Mouse (Mus musculus) brain, embryonic 14.5 days (tissue): ENCODE measurements around the gene Tmprss2. TPM values are rescaled to one million over a fixed set of nuclear protein-coding genes. Genes with fewer than 3 reads are reported as not detected.

Experiments
- DNase-seq: peaks from one replicate; pipeline ENCODE4 v3.0.0-alpha.2; 2011; ENCODE audit warnings: low read depth
- CTCF ChIP-seq: fragments of 200-500 bp; IDR thresholded peaks from 2 replicates; pipeline ENCODE4 v1.5.1; 2012; ENCODE audit warnings: inconsistent platforms, mild to moderate bottlenecking, moderate library complexity, borderline replicate concordance; ENCODE audit not compliant: insufficient read depth, insufficient read length; ENCODE audit errors: extremely low read depth
- POLR2A ChIP-seq: fragments of 200-500 bp; IDR thresholded peaks from 2 replicates; pipeline ENCODE4 v1.6.1; 2012; ENCODE audit warnings: mild to moderate bottlenecking, inconsistent platforms, borderline replicate concordance; ENCODE audit not compliant: poor library complexity, insufficient read depth, insufficient read length, severe bottlenecking; ENCODE audit errors: extremely low read depth
- polyA plus RNA-seq: library from polyadenylated mRNA; depleted of rRNA; stranded (reverse); fragments of >200 nt; gene quantifications from 2 replicates; pipeline ENCODE4 v1.2.3, GENCODE M21; 2012; rRNA removed

Gene Tmprss2
- polyA plus RNA-seq, result 0.20 and 0.64 TPM in 2 replicates

- peak; percentile 3 for DNase-seq
- no peak for TF ChIP-seq CTCF
- TF ChIP-seq POLR2A, result no peak
Observed at GRCm38 (mm10) chr16:97610939-97611338, at the start of gene Tmprss2. TSS of gene Tmprss2 (minus strand) at chr16:97611195.

DNA sequence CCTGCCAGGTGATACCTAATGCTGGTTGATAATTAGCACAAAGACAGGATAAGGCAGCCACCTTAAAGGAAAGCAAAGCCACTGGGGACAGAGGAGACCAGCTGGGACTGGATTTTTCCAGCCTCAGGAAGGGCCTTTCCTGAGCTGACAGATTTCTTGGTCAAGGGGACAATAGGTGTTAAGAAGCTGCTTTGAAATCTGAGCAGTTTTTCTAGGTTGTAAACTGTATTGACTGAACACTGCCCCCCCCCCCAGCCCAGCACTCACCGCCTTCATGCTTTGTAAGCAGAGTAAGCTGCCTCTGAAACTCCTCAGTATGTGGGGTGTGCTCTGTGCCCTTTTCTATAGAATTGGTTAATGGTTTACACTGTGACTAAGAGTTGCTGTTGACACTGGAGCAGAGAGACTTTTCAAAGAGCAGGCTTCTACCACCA is 48.2 kb upstream of the Tmprss2 start:
- peak; percentile 54 for DNase-seq
- TF ChIP-seq POLR2A (no peak), CTCF (no peak)

DNA sequence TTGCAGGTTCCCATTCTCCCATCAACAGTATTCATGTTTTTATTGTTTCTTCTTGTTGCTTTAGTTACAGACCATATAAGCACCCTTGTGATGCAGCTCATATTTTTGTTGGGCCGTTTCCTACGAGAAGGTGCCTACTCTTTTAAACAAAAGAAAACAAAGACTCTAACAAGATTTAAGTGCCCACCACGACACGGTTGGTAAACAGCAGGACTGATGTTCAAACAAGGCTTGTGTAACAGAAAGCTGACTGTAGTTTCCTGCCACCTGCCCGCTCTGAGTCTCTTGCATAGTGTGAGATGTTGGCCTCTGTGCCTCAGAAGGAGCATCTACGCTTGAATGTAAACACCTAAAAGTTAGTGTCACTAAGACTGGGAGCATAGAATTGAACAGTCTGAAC is 47.5 kb upstream of the Tmprss2 start:
- TF ChIP-seq CTCF (no peak), POLR2A (no peak)
- no peak for DNase-seq

GRCm38 (mm10) chr16:97655800-97656199 is 44.8 kb upstream of the Tmprss2 start:
- DNase-seq, result no peak
- TF ChIP-seq CTCF (no peak), POLR2A (no peak)

- TF ChIP-seq CTCF, result no peak
- no peak for TF ChIP-seq POLR2A
- no peak for DNase-seq
Observed at GRCm38 (mm10) chr16:97649522-97650188, 38.7 kb upstream of the Tmprss2 start.

GRCm38 (mm10) chr16:97644681-97645080 is 33.7 kb upstream of the Tmprss2 start:
- TF ChIP-seq CTCF (no peak), POLR2A (no peak)
- DNase-seq, result no peak

DNA sequence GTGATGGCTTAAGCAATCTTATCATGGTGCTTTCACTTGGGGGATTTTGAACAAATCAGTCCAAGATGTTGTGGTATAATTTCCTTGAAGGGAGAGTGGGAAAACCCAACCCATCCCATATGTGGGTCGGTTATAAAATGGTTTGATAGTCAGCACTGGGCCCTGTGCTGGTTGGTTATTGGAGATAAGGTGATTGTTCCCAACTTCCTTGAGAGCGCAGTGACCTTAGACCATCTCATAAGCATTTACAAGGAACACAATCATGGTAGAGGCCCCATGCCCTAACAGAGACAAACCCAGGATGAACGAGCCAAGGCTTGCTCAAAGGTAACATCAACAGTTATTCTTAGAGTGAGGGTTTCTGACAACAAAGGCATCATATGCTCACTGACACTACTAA is 28.6 kb upstream of the Tmprss2 start:
- no peak for TF ChIP-seq POLR2A
- no peak for TF ChIP-seq CTCF
- no peak for DNase-seq

GRCm38 (mm10) chr16:97632880-97633484 is 22.0 kb upstream of the Tmprss2 start:
- no peak for TF ChIP-seq POLR2A
- no peak for TF ChIP-seq CTCF
- no peak for DNase-seq

GRCm38 (mm10) chr16:97623166-97623565 is 12.2 kb upstream of the Tmprss2 start:
- TF ChIP-seq CTCF (no peak), POLR2A (no peak)
- DNase-seq, result no peak

DNA sequence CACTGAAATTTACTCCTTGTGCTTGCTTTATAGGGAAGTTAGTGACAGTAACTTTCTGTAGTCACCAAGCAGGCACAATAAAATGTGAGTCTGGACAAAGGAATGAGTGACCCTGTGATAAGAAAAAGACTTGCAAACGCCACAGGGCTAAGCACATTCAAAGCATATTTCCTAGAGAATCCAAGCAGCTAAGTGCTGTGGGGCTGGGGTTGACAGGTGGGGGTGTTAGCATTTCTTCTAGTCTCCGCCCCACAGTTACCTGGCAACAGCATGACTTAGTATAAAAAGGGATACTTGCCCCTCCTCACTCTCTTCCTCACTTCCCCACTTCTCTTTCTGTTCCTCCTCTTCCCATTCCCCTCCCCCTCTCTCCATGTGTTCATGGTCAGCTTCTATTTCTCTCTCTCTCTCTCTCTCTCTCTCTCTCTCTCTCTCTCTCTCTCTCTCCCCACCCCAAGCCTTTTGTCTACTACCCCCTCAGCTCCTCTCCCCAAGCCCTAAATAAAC is 11.4 kb upstream of the Tmprss2 start:
- no peak for TF ChIP-seq POLR2A
- TF ChIP-seq CTCF, result no peak

DNA sequence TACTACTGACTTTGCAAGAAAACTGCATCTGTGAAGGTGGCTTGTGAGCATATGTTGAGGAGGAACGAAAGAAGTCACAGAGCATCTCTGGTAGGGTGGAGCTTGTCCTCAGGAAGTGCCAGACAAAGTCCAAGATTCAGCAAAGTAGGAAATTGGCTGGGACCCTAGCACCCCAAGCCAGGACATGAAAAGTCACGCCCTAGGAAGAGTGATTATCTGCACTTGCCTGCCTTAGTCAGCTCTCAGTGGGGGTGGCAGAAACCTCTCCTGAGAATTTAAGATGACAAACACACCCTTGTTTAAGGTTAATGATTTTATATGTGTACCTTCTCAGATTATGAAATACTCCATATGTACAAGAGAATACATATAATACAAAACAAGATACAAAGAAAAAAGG is 7.3 kb upstream of the Tmprss2 start:
- no peak for DNase-seq
- TF ChIP-seq POLR2A (no peak), CTCF (no peak)

More for the DNA sequence above, 11.4 kb upstream of the Tmprss2 start:
- DNase-seq, result no peak

DNA sequence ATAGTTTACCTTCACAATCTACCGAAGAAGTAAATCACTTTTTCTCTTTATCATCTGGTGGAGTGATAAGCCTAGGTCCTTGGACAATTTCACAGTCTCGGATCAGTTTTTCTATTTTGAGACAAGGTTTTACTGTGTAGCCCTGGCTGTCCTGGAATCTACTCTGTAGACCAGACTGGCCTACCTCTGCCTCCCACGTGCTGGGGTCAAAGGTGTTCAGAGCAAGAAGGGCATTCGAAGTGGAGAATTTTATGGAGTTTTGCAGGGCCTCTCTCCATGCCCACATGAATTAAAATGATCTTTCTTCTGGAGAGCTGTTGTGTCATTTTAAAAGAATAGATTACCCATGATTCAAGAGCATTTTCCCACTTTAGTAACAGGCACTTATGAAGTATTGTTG is 1.0 kb upstream of the Tmprss2 start:
- no peak for TF ChIP-seq POLR2A
- no peak for DNase-seq
